Mouse (Mus musculus): ENCODE data around the gene 9530053A07Rik.

- TF ChIP-seq CTCF (IDR thresholded peaks at IDR 0.05; ENCODE audit: borderline replicate concordance, insufficient read depth, low read depth, low read length) (no peak), POLR2A (IDR thresholded peaks at IDR 0.05; ENCODE audit: borderline replicate concordance, insufficient read depth, low read length) (no peak)
Measured at GRCm38 (mm10) chr7:28129166-28129565, at the start of gene 9530053A07Rik.
